Mouse (Mus musculus): ENCODE data around the gene Atp6v0c. TPM values are rescaled to one million over a fixed set of nuclear protein-coding genes. Genes with fewer than 3 reads are reported as not detected.

Atp6v0c gene
- polyA plus RNA-seq, 1 experiment from 2014 or later, result 549 TPM

- H3K4me1 ChIP-seq (ENCODE audit: control insufficient read depth, insufficient read depth, low read length), result peaks cover 67% of the 10 kb centered on the region
- peak within 1 kb of the TSS; percentile 89 for H3K4me2 ChIP-seq (replicated peaks; ENCODE audit: low read depth, low read length)
- H3K27ac ChIP-seq (ENCODE audit: low read length), result peak within 1 kb of the TSS; percentile 94
- 1% methylated on average over 36 of the region's 43 CpGs for WGBS
- H3K4me3 ChIP-seq (ENCODE audit: low read depth, low read length), result peak within 1 kb of the TSS; percentile 59
- H3K27me3 ChIP-seq (ENCODE audit: control insufficient read depth, insufficient read depth, low read length), result no peaks in the 10 kb centered on the region
- peak within 1 kb of the TSS; percentile 73 for H3K9ac ChIP-seq (replicated peaks; ENCODE audit: low read depth, low read length)
- peak; percentile 67 for ATAC-seq (ENCODE audit: insufficient number of reproducible peaks, insufficient read depth, low FRiP score, low read depth)
- H3K9me3 ChIP-seq (ENCODE audit: control insufficient read depth, low read depth, low read length), result no peaks in the 10 kb centered on the region
- H3K36me3 ChIP-seq (ENCODE audit: control insufficient read depth, insufficient read depth, low read length), result no peaks in the 10 kb centered on the region
Measured at GRCm38 (mm10) chr17:24209043-24209915, 39.8 kb upstream of the Atp6v0c start, which contains the start of gene Ntn3. Gene Ntn3, minus strand, starts transcription at chr17:24209531.

GRCm38 (mm10) chr17:24208641-24209042 lies 39.1 kb upstream of the Atp6v0c start:
- Histone ChIP-seq H3K27ac (ENCODE audit: low read length) (peak overlapping the region; percentile 94), H3K9me3 (ENCODE audit: control insufficient read depth, low read depth, low read length) (no peaks in the 10 kb centered on the region), H3K36me3 (ENCODE audit: control insufficient read depth, insufficient read depth, low read length) (no peaks in the 10 kb centered on the region), H3K4me2 (replicated peaks; ENCODE audit: low read depth, low read length) (peak overlapping the region; percentile 89), H3K4me3 (ENCODE audit: low read depth, low read length) (peak overlapping the region; percentile 59), H3K27me3 (ENCODE audit: control insufficient read depth, insufficient read depth, low read length) (no peaks in the 10 kb centered on the region), H3K4me1 (ENCODE audit: control insufficient read depth, insufficient read depth, low read length) (peaks cover 67% of the 10 kb centered on the region), H3K9ac (replicated peaks; ENCODE audit: low read depth, low read length) (peak overlapping the region; percentile 73)
- ATAC-seq (ENCODE audit: insufficient number of reproducible peaks, insufficient read depth, low FRiP score, low read depth), result no peak
- WGBS, result 2% methylated on average over 29 of the region's 29 CpGs

DNA sequence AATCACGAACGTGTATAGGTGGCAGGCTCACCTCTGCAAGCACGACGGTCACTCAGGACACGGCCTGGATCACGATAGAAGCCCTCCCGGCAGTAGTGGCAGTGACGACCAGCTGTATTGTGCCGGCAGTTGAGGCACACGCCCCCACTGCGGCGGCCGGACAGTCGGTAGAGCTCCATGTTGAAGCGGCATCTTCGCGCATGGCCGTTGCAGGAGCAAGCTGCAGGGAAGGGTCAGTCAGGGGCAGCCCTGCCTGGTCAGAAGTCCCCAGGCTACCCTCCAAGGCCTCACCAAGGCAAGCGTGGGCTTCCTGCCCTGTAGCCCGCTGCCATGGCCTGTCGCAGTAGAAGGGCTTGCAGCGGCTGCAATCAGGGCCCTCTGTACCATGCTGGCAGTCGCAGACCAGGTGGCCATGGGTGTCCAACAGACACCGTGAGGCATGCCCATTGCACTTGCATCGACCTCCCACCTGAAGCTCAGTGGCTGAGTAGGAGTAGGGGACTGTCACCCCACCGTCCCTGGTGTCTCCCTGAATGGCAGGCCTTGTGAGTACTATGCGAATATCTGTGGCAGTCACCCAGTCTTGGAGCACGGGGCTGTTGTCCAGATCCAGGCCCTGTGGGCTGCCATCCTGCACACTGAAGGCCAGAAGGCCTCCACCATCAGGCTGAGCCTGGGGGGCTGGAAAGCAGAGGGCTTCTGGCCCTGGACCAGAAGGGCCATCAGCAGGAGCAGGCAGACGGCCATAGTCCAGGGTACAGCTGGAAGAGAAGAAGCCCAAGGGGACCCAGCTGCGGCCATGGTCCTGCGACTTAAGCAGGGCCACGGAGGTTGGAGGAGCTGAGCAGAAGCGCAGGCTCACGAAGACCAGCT lies 38.5 kb upstream of the Atp6v0c start:
- no peaks in the 10 kb centered on the region for H3K9me3 ChIP-seq (ENCODE audit: control insufficient read depth, low read depth, low read length)
- H3K27me3 ChIP-seq (ENCODE audit: control insufficient read depth, insufficient read depth, low read length), result no peaks in the 10 kb centered on the region
- 53% methylated on average over 34 of the region's 34 CpGs for WGBS
- peaks cover 69% of the 10 kb centered on the region for H3K4me1 ChIP-seq (ENCODE audit: control insufficient read depth, insufficient read depth, low read length)
- H3K9ac ChIP-seq (replicated peaks; ENCODE audit: low read depth, low read length), result peak overlapping the region; percentile 73
- H3K27ac ChIP-seq (ENCODE audit: low read length), result peak overlapping the region; percentile 94; the same call in 1 of the 2 replicates
- ATAC-seq (ENCODE audit: insufficient number of reproducible peaks, insufficient read depth, low FRiP score, low read depth), result no peak
- H3K4me2 ChIP-seq (replicated peaks; ENCODE audit: low read depth, low read length), result peak overlapping the region; percentile 89
- H3K4me3 ChIP-seq (ENCODE audit: low read depth, low read length), result peak overlapping the region; percentile 59
- no peaks in the 10 kb centered on the region for H3K36me3 ChIP-seq (ENCODE audit: control insufficient read depth, insufficient read depth, low read length)

- peak overlapping the region; percentile 59 for H3K4me3 ChIP-seq (ENCODE audit: low read depth, low read length)
- H3K9me3 ChIP-seq (ENCODE audit: control insufficient read depth, low read depth, low read length), result no peaks in the 10 kb centered on the region
- ATAC-seq (ENCODE audit: insufficient number of reproducible peaks, insufficient read depth, low FRiP score, low read depth), result no peak
- H3K4me1 ChIP-seq (ENCODE audit: control insufficient read depth, insufficient read depth, low read length), result peaks cover 68% of the 10 kb centered on the region
- 5% methylated on average over 61 of the region's 62 CpGs for WGBS
- H3K27me3 ChIP-seq (ENCODE audit: control insufficient read depth, insufficient read depth, low read length), result no peaks in the 10 kb centered on the region
- peak overlapping the region; percentile 48 for H3K9ac ChIP-seq (replicated peaks; ENCODE audit: low read depth, low read length)
- no peaks in the 10 kb centered on the region for H3K36me3 ChIP-seq (ENCODE audit: control insufficient read depth, insufficient read depth, low read length)
- H3K4me2 ChIP-seq (replicated peaks; ENCODE audit: low read depth, low read length), result peak overlapping the region; percentile 89
- H3K27ac ChIP-seq (ENCODE audit: low read length), result peak overlapping the region; percentile 61; the same call in 1 of the 2 replicates
Measured at GRCm38 (mm10) chr17:24206451-24207351, 37.2 kb upstream of the Atp6v0c start.

DNA sequence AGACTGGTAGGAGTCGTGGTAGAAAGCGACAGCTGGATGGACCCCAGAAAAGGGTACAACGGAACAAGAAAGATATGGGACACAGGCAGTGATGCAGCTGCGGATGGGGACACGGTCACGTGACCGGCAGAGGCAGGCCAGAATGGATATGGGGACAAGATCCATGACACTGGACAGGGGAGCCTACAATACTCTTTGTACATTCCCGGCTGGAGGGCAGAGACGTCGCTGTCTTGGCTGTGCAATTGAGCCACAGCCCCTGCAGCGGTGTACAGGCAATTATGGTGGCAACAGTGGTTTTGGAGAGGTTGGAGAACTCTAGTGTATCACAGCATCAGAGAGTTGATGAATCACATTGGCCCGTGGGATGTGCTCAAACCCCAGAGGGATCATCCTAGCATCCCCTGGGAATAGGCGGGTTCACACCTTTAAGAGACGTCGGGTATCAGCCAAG lies 36.4 kb upstream of the Atp6v0c start:
- H3K27ac ChIP-seq (ENCODE audit: low read length), result peak overlapping the region; percentile 35; the same call in 1 of the 2 replicates
- peak; percentile 14 for ATAC-seq (ENCODE audit: insufficient number of reproducible peaks, insufficient read depth, low FRiP score, low read depth)
- H3K4me1 ChIP-seq (ENCODE audit: control insufficient read depth, insufficient read depth, low read length), result peaks cover 60% of the 10 kb centered on the region

GRCm38 (mm10) chr17:24205284-24205888 lies 35.9 kb upstream of the Atp6v0c start, which contains the start of gene Tbc1d24:
Gene Tbc1d24, minus strand, starts transcription at chr17:24205562.
- H3K9ac ChIP-seq (replicated peaks; ENCODE audit: low read depth, low read length), result peak within 1 kb of the TSS; percentile 64
- H3K4me3 ChIP-seq (ENCODE audit: low read depth, low read length), result peak within 1 kb of the TSS; percentile 59
- no peaks in the 10 kb centered on the region for H3K9me3 ChIP-seq (ENCODE audit: control insufficient read depth, low read depth, low read length)
- peak; percentile 67 for ATAC-seq (ENCODE audit: insufficient number of reproducible peaks, insufficient read depth, low FRiP score, low read depth)
- H3K4me1 ChIP-seq (ENCODE audit: control insufficient read depth, insufficient read depth, low read length), result peaks cover 55% of the 10 kb centered on the region
- 1% methylated on average over 65 of the region's 65 CpGs for WGBS
- H3K36me3 ChIP-seq (ENCODE audit: control insufficient read depth, insufficient read depth, low read length), result no peaks in the 10 kb centered on the region
- no peaks in the 10 kb centered on the region for H3K27me3 ChIP-seq (ENCODE audit: control insufficient read depth, insufficient read depth, low read length)
- H3K4me2 ChIP-seq (replicated peaks; ENCODE audit: low read depth, low read length), result peak within 1 kb of the TSS; percentile 89
- H3K27ac ChIP-seq (ENCODE audit: low read length), result peak within 1 kb of the TSS; percentile 35; the same call in 1 of the 2 replicates

More for the DNA sequence above, 36.4 kb upstream of the Atp6v0c start:
- peak overlapping the region; percentile 64; the same call in 1 of the 2 replicates for H3K9ac ChIP-seq (replicated peaks; ENCODE audit: low read depth, low read length)
- H3K36me3 ChIP-seq (ENCODE audit: control insufficient read depth, insufficient read depth, low read length), result no peaks in the 10 kb centered on the region
- H3K9me3 ChIP-seq (ENCODE audit: control insufficient read depth, low read depth, low read length), result no peaks in the 10 kb centered on the region
- WGBS, result 8% methylated on average over 15 of the region's 15 CpGs
- H3K4me3 ChIP-seq (ENCODE audit: low read depth, low read length), result peak overlapping the region; percentile 59
- peak overlapping the region; percentile 89 for H3K4me2 ChIP-seq (replicated peaks; ENCODE audit: low read depth, low read length)
- H3K27me3 ChIP-seq (ENCODE audit: control insufficient read depth, insufficient read depth, low read length), result no peaks in the 10 kb centered on the region

DNA sequence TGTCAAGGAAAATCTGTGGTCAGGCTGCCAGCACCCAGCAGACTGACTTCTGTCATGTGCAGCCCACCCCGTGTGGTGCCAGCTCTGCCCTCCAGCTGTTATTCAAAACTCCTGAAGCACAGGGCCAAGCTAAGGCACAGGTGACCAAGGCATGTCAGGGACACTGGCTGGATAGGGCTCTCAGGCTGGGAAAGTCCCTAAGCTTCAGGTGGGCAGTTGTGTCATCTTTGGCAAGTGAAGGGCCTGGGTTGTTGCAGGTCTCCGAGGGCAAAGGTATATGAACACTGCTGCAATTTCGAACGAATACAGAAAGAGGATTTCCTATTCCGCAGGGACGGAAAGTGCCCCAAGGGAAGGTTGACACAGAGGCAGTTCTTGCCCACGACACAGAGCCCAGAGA lies 35.3 kb upstream of the Atp6v0c start:
- H3K27me3 ChIP-seq (ENCODE audit: control insufficient read depth, insufficient read depth, low read length), result no peaks in the 10 kb centered on the region
- peak overlapping the region; percentile 89 for H3K4me2 ChIP-seq (replicated peaks; ENCODE audit: low read depth, low read length)
- 6% methylated on average over 7 of the region's 7 CpGs for WGBS
- peak overlapping the region; percentile 59 for H3K4me3 ChIP-seq (ENCODE audit: low read depth, low read length)
- peaks cover 50% of the 10 kb centered on the region for H3K4me1 ChIP-seq (ENCODE audit: control insufficient read depth, insufficient read depth, low read length)
- H3K36me3 ChIP-seq (ENCODE audit: control insufficient read depth, insufficient read depth, low read length), result no peaks in the 10 kb centered on the region
- no peaks in the 10 kb centered on the region for H3K9me3 ChIP-seq (ENCODE audit: control insufficient read depth, low read depth, low read length)
- peak overlapping the region; percentile 64 for H3K9ac ChIP-seq (replicated peaks; ENCODE audit: low read depth, low read length)
- H3K27ac ChIP-seq (ENCODE audit: low read length), result no peak overlapping the region; the same call in 1 of the 2 replicates
- ATAC-seq (ENCODE audit: insufficient number of reproducible peaks, insufficient read depth, low FRiP score, low read depth), result no peak

Data from stomach, embryonic 14.5 days (tissue).